Mouse (Mus musculus): ENCODE results near the gene Cbln1. TPM values are rescaled to one million over a fixed set of nuclear protein-coding genes. Genes with fewer than 3 reads are reported as not detected.

The Cbln1 gene
- polyA plus RNA-seq, 1 experiment from 2014 or later, result 1.7 TPM

- Histone ChIP-seq H3K4me1 (no peaks in the 10 kb centered on the region), H3K4me2 (replicated peaks) (no peak overlapping the region), H3K27me3 (peaks cover 9% of the 10 kb centered on the region), H3K9ac (no peak overlapping the region), H3K9me3 (no peaks in the 10 kb centered on the region), H3K36me3 (no peaks in the 10 kb centered on the region), H3K27ac (no peak overlapping the region), H3K4me3 (no peak overlapping the region)
- ATAC-seq (ENCODE audit: insufficient number of reproducible peaks, insufficient read depth, low FRiP score, low TSS enrichment), result no peak
- WGBS, result 72% methylated on average over 1 of the region's 1 CpGs
These were observed 9.0 kb upstream of the Cbln1 start for GRCm38 (mm10) chr8:87481396-87481795.

- 55% methylated on average over 3 of the region's 3 CpGs for WGBS
- Histone ChIP-seq H3K4me3 (no peak overlapping the region), H3K4me1 (peaks cover 3% of the 10 kb centered on the region; the same call in 1 of the 2 replicates), H3K27ac (no peak overlapping the region), H3K36me3 (no peaks in the 10 kb centered on the region), H3K27me3 (peaks cover 35% of the 10 kb centered on the region), H3K4me2 (replicated peaks) (no peak overlapping the region), H3K9ac (no peak overlapping the region), H3K9me3 (no peaks in the 10 kb centered on the region)
- ATAC-seq (ENCODE audit: insufficient number of reproducible peaks, insufficient read depth, low FRiP score, low TSS enrichment), result no peak
These were observed 5.8 kb upstream of the Cbln1 start for GRCm38 (mm10) chr8:87478221-87478620.

GRCm38 (mm10) chr8:87477102-87477645 lies 4.8 kb upstream of the Cbln1 start:
- no peaks in the 10 kb centered on the region for H3K9me3 ChIP-seq
- no peaks in the 10 kb centered on the region for H3K36me3 ChIP-seq
- no peak overlapping the region for H3K4me3 ChIP-seq
- WGBS, result 63% methylated on average over 3 of the region's 3 CpGs
- ATAC-seq (ENCODE audit: insufficient number of reproducible peaks, insufficient read depth, low FRiP score, low TSS enrichment), result no peak
- H3K4me1 ChIP-seq, result peaks cover 8% of the 10 kb centered on the region
- no peak overlapping the region for H3K4me2 ChIP-seq (replicated peaks)
- H3K27me3 ChIP-seq, result peaks cover 45% of the 10 kb centered on the region
- no peak overlapping the region for H3K9ac ChIP-seq
- H3K27ac ChIP-seq, result no peak overlapping the region

DNA sequence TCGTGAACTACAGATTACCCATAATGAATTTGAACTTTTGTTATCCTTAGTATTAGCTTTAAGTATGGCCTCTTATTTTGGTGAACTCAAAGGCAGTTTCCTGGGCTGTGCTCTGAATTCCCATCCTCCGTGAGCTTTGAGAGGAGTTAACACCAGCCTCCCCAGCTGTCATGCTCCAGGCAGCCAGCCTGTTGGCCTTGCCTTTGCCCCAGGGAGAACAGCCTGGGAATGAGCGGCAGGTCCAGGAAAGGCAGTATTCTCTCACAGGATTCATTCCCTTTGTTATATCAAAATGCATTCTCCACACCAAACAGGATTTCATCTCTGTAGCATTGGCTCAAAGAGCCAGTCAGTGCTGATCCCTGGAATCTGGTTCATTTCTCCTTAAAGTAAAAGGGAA lies 3.1 kb upstream of the Cbln1 start:
- Histone ChIP-seq H3K27me3 (peaks cover 60% of the 10 kb centered on the region), H3K4me2 (replicated peaks) (no peak overlapping the region), H3K4me1 (peaks cover 23% of the 10 kb centered on the region), H3K9ac (no peak overlapping the region), H3K27ac (no peak overlapping the region), H3K36me3 (no peaks in the 10 kb centered on the region), H3K4me3 (no peak overlapping the region), H3K9me3 (no peaks in the 10 kb centered on the region)
- WGBS, result 40% methylated on average over 3 of the region's 3 CpGs
- no peak for ATAC-seq (ENCODE audit: insufficient number of reproducible peaks, insufficient read depth, low FRiP score, low TSS enrichment)

GRCm38 (mm10) chr8:87474379-87474778 lies 2.0 kb upstream of the Cbln1 start:
- Histone ChIP-seq H3K4me1 (peaks cover 29% of the 10 kb centered on the region), H3K27ac (no peak overlapping the region), H3K27me3 (peaks cover 68% of the 10 kb centered on the region), H3K4me3 (no peak overlapping the region), H3K36me3 (no peaks in the 10 kb centered on the region), H3K4me2 (replicated peaks) (no peak overlapping the region), H3K9ac (no peak overlapping the region), H3K9me3 (no peaks in the 10 kb centered on the region)
- ATAC-seq (ENCODE audit: insufficient number of reproducible peaks, insufficient read depth, low FRiP score, low TSS enrichment), result no peak
- WGBS, result 65% methylated on average over 8 of the region's 8 CpGs

DNA sequence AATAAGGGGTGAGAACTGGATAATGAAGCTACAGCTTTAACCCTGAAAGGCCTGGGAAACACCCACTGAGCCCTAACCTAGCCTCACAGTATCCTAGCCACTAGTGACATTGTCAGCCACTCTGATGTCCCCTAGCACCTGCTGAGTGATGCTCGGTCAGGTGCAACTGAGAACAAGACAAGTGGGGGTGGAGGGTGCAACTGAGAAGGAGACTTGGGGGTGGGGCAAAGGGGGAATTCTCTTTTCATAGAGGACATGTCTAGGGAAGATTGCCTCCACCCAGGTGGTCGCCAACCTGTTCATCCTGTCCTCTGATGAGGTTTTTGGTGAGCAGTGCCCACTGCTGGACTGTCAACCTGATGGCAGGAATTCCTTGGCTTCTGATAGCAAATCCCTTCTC lies 1.5 kb upstream of the Cbln1 start:
- no peak for ATAC-seq (ENCODE audit: insufficient number of reproducible peaks, insufficient read depth, low FRiP score, low TSS enrichment)
- peaks cover 30% of the 10 kb centered on the region for H3K4me1 ChIP-seq
- H3K27ac ChIP-seq, result no peak overlapping the region
- H3K36me3 ChIP-seq, result no peaks in the 10 kb centered on the region
- no peak overlapping the region for H3K9ac ChIP-seq
- 26% methylated on average over 2 of the region's 2 CpGs for WGBS
- H3K4me2 ChIP-seq (replicated peaks), result no peak overlapping the region; the same call in 1 of the 2 replicates
- peaks cover 70% of the 10 kb centered on the region for H3K27me3 ChIP-seq
- no peak overlapping the region; the same call in 1 of the 2 replicates for H3K4me3 ChIP-seq
- no peaks in the 10 kb centered on the region for H3K9me3 ChIP-seq

DNA sequence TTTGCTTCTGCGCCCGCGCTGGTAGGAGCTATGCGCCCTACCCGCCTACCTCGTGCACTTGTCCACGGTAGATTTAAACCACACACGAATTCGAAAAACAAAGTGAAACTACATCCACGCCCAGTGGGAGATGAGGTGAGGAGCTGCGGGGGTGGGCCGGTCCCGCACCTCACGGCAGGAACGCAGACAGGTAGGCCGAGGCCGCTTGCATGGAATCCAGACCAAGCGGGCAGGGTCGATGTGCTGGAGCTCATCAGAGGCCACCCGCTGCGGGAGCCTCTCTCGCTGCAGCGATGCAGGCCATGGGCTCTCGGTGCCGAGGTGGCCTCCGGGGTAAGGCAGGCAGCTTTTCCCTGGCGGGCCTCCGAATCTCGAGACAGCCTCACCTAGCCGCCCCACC lies 905 bp upstream of the Cbln1 start:
- under 1% methylated on average over 30 of the region's 30 CpGs for WGBS
- H3K27ac ChIP-seq, result no peak overlapping the region
- ATAC-seq (ENCODE audit: insufficient number of reproducible peaks, insufficient read depth, low FRiP score, low TSS enrichment), result no peak
- no peaks in the 10 kb centered on the region for H3K9me3 ChIP-seq
- H3K36me3 ChIP-seq, result no peaks in the 10 kb centered on the region
- peaks cover 77% of the 10 kb centered on the region for H3K27me3 ChIP-seq
- H3K4me3 ChIP-seq, result peak overlapping the region; percentile 45
- peak overlapping the region; percentile 95 for H3K4me2 ChIP-seq (replicated peaks)
- H3K4me1 ChIP-seq, result peaks cover 37% of the 10 kb centered on the region
- H3K9ac ChIP-seq, result no peak overlapping the region

DNA sequence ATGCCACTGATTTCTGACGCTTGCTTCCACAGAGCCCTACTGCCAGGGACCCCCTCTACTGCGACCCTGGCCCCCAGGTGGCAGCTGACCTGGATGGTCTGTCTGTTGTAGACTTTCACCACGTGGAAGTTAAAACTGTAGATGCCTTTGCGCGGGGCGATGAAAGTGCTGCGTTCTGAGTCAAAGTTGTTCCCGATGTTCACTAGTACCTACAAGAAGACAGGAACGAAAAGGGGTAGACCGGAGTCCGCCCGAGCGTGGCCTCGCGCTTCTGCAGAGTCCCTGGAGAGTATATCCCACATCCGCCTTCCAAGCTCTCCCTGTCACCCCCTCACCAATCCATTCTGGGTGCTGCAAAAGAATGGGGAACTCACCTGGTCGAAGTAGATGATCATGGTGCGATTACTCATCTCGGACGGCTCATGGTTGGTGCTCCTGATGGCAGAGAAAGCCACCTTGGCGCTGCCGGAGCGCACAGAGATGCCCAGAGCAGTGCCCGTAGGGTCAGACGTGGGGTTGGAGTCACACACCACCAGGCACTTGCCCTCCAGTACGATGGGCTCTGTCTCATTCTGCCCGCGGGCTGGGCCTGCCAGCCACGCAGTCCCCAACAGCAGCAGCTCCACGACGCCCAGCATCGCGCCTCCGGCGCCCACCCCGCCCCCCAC lies 672 bp downstream of the Cbln1 start:
- H3K9ac ChIP-seq, result peak overlapping the region; percentile 58
- H3K9me3 ChIP-seq, result no peaks in the 10 kb centered on the region
- peaks cover 86% of the 10 kb centered on the region for H3K27me3 ChIP-seq
- ATAC-seq (ENCODE audit: insufficient number of reproducible peaks, insufficient read depth, low FRiP score, low TSS enrichment), result peak; percentile 35; the same call in 1 of the 2 replicates
- no peaks in the 10 kb centered on the region for H3K36me3 ChIP-seq
- no peak overlapping the region for H3K27ac ChIP-seq
- under 1% methylated on average over 35 of the region's 36 CpGs for WGBS
- H3K4me2 ChIP-seq (replicated peaks), result peak overlapping the region; percentile 95
- H3K4me3 ChIP-seq, result peak overlapping the region; percentile 45
- H3K4me1 ChIP-seq, result peaks cover 37% of the 10 kb centered on the region

DNA sequence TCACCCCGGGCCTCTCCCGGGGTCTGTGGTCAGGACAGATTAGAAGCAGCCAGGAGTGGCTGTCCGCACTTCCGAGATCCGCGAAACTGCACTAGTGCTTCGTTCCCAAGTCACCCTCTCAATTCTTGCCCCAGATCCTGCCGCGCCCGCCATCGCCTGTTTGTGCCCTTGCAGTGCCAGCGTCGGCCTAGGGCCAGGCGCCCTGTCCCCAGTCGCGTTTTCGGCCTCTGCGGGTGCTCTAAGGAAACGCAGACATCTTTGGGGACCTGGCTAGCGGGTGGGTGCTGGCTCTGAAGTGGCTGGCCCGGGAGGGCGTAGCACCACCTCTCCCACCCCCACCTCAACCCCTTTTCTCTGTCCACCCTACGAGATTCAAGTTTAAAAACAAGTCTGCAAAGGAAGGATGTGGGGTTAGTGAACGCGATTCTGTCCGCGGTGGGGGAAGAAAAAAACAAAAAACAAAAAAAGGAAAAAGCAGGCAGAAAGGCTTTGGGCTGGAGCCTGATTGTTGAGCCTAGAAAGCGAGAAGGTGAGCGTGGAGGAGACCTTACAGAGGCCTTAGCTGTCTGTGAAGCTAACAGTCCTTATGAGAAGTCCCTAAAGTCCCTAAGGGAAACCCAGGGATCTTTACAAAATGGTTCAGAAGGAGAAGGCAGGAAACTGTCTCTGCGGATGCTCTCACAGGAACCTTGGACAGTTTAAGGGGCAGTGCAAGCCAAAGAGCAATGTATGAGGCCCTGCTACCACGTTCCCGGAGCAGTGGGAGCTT lies 1.4 kb downstream of the Cbln1 start:
- WGBS, result 2% methylated on average over 32 of the region's 32 CpGs
- H3K4me2 ChIP-seq (replicated peaks), result peak overlapping the region; percentile 95
- peak overlapping the region; percentile 45 for H3K4me3 ChIP-seq
- H3K27me3 ChIP-seq, result peaks cover 89% of the 10 kb centered on the region
- no peaks in the 10 kb centered on the region for H3K36me3 ChIP-seq
- H3K9ac ChIP-seq, result no peak overlapping the region
- H3K4me1 ChIP-seq, result peaks cover 37% of the 10 kb centered on the region
- no peak for ATAC-seq (ENCODE audit: insufficient number of reproducible peaks, insufficient read depth, low FRiP score, low TSS enrichment)
- no peaks in the 10 kb centered on the region for H3K9me3 ChIP-seq
- H3K27ac ChIP-seq, result no peak overlapping the region

DNA sequence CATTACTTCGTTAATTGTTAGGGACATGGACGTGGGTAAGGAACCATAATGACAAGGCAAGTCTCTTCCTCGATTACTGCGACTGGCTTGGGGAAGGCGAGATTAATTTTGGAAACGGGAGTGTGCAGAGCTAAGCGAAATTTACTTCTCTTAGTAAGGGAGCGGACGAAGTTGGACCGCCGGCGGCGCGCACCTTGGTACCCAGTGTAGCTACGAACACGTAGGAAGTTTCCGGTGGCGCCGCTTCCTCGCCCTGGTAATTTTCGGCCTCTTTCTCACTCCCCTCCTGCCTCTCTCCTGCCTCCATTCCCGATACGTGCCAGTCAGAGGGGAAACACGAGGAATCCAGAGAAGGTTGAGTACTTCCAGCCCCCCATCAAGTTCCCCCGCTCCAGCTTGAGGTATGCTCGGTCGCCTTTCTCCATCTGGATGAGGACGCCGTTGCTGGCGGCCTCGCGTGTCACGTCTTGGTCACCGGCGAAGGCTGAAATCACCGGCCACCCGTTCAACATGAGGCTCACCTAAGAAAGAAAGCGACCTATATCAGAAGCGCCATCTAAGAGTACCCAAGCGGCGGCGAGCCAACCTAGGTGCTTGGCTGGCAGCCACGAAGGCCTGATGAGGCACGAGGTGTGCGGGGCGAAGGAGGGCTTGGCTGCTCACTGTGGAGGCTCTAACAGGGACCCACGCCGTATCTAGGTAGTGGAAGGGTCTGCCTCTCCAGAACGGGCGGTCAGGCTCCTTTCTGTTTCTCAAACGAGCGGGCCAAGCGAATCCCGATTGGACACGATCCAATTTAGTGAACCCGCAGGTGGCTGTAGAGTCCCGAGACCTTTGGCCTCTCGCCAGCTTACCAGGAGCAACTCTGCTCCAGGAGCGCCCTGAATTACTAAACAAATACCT lies 2.2 kb downstream of the Cbln1 start:
- peaks cover 37% of the 10 kb centered on the region for H3K4me1 ChIP-seq
- no peaks in the 10 kb centered on the region for H3K36me3 ChIP-seq
- peak overlapping the region; percentile 20 for H3K4me2 ChIP-seq (replicated peaks)
- H3K4me3 ChIP-seq, result peak overlapping the region; percentile 45
- no peak for ATAC-seq (ENCODE audit: insufficient number of reproducible peaks, insufficient read depth, low FRiP score, low TSS enrichment)
- H3K27me3 ChIP-seq, result peaks cover 87% of the 10 kb centered on the region
- H3K9ac ChIP-seq, result no peak overlapping the region
- no peak overlapping the region for H3K27ac ChIP-seq
- no peaks in the 10 kb centered on the region for H3K9me3 ChIP-seq
- under 1% methylated on average over 59 of the region's 59 CpGs for WGBS

Measured in embryonic facial prominence, embryonic 12.5 days (tissue).